Mouse (Mus musculus): ENCODE results near the gene Cav1.
A peak's percentile ranks its signal among the peaks of the same experiment; 100 is the strongest.

Cav1 gene

DNA sequence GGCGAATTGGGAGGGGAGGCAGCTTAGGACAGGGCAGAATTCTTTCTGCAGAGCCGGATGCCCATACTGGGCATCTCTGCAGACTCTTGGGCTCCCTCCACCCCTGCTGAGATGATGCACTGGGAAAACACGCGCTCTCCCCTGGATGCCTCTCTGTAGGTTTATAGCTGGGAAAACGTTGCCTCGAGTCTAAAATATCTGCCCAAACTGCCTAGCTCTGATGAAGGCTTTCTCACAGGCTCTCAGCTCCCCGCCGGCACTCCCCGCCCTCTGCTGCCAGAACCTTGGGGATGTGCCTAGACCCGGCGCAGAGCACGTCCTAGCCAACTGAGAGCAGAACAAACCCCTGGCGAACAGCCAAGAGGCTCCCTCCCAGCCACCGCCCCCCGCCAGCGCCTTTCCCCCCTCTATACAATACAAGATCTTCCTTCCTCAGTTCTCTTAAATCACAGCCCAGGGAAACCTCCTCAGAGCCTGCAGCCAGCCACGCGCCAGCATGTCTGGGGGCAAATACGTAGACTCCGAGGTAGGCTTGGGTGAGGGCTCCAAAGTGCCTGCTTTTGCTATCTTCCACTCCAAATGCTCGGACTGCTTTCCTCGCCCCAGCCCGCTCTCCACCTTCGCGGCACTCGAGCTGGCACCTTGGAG, at the start of gene Cav1:
TSS of gene Cav1 (plus strand) at position 382 of the 648 bp plus-strand sequence.
- DNase-seq (ENCODE audit: low spot score): peak; percentile 77

DNA sequence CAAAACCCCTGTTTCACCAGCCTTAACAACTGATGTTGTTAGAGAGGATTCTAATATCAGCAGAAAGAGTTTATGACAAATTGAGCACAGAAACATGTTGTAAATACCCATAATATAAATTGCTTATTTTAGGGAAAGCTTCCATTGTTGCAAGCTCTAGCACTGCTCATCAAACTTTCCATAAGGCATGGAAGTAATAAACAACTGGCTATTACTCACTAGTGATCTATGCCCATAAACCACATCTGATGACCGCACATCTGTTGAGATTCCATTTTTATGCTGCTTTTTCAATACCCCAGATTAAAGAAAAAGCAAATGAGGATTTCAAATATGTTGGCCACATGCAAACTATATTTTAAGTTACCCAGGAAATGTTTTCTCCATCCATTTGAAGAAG, 48.0 kb upstream of the Cav1 start:
- no peak for DNase-seq (ENCODE audit: low spot score)

DNA sequence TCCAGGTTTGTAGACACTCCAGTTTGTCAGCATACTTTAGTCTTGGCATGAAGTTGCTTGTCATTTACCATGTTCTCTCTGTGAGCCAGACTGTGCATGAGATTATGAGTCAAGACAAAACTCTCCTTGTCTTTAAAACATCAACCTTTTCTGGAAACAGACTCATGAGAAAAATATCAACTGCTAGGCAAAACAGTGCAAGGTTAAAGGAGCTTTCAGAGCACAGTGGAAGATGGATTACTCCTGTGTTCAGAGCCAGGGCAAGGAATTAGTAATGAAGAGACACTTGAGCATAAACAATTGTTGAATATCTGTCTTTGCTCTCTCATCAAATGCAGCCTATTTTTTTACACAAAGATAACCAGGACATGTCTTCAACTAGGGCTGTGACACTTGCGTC, 47.2 kb upstream of the Cav1 start:
- DNase-seq (ENCODE audit: low spot score): no peak

DNA sequence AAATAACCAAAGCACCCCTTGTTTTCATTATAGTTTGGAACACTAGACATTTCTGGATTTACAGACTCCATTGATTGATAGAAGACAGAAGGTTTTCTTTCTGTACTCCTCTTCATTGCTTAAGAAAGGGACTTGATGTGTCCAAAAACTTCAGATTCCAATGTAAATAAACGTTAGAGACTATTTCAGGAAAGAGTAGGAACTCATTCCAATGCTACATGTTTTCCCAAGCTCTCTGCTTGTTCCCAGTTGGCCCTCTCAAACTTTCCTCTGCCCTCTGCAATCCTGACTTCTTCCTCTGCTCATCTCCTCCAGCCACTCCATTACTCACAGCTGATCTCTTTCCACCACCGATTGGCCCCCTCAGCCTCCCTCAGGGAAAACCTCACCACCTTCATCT, 43.3 kb upstream of the Cav1 start:
- DNase-seq (ENCODE audit: low spot score): no peak

DNA sequence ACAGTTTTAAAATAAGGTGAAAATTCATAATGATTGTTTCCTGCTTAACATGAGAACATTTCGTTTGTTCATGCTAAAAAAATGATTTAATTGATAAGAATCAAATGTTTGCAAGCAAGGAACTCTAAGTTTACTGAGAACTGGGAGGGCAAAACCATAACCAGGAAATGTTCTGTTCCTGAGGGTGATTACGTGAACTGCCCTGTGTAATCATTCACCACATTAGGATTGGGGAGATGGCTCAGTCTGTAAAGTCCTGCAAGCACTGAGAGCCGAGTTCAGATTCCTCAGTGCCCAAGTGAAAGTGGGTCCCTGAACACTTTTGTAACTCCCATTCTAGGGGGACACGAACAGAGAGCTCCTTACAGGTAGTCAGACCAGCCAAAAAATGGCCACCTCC, 41.1 kb upstream of the Cav1 start:
- no peak for DNase-seq (ENCODE audit: low spot score)

DNA sequence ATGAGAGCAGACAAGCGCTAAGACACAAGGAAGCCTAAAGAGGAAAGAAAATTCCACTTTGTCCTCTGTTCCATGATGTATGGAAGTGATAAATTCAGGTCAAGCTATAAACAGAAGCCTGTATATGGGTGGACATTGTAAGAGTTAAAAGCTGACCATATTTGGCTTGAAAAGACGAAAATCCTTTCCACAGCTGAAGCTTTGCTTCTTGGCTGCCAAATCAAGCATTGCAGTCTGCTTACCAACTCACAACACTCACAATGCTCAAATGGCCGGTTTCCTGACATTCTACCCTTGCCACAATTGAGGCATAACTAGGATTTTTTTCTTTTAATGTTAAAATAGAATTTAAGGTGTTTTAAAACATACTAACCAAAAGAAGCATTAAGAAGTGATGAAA, 39.7 kb upstream of the Cav1 start:
- DNase-seq (ENCODE audit: low spot score): no peak

DNA sequence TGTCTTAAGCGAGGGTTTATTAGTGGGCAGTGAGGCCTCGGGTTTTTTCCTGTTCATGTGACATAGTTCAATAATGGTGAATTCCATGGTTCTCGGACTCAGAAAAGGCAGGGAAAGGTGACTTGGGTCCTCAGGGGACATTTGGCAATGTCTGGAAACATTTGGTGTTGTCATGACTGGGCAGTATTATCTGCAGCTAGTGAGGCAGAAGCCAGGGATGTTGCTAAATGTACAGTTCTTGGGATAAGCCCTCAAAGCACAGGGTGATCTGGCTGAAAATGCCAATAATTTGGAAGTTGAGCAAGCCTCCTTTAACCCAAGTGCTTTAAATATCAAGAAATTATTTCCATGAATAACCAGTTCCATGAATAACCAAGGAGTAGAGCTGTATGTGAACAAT, 27.8 kb upstream of the Cav1 start:
- no peak for DNase-seq (ENCODE audit: low spot score)

DNA sequence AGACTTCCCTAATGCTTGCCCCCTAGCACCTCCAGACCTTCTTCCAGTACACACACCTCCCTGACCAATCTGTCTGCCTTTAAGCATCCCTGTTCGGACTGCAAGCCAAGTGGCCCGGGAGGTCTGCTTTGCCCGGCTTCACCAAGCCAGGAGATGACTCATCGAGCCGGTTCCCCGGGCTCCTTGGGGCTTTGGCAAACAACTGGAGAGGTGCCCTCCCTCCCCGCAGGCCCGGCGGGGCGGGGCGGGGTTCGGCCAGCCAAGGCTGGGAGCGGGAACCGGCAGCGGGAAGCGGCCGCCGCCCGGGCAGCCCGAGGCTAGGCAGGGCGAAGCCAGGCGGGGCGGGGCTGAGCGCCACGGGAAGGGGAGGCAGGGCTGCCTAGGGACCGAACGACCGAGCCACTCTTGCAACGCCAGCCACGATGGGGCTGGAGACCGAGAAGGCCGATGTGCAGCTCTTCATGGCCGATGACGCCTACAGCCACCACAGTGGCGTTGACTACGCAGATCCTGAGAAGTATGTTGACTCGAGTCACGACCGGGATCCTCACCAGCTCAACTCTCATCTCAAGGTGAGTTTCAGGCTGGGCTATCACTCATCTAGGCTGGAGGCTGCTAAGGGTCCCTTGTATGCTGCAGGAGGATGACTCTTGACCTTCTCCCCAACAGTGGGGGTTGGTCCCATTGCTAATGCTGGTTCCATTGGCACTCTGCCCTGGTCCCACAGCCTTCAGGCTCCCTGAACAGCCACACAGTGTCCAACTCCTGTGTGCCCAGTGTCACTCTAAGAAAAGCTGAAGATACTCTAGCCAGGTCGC, 25.0 kb upstream of the Cav1 start, which contains the start of gene Cav2:
TSS of gene Cav2 (plus strand) at position 247 of the 818 bp plus-strand sequence.
- DNase-seq (ENCODE audit: low spot score): peak; percentile 91

DNA sequence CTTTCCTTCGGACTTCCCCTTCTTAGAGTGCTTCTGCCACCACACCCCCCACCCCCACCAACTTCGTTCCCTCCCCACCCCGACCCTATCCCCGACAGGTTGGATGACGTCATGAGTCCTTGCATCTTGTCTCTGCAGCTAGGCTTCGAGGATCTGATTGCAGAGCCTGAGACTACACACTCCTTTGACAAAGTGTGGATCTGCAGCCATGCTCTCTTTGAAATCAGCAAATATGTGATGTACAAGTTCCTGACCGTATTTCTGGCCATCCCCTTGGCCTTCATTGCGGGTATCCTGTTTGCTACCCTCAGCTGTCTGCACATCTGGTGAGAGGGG, 24.4 kb upstream of the Cav1 start:
- peak; percentile 3 for DNase-seq (ENCODE audit: low spot score)

DNA sequence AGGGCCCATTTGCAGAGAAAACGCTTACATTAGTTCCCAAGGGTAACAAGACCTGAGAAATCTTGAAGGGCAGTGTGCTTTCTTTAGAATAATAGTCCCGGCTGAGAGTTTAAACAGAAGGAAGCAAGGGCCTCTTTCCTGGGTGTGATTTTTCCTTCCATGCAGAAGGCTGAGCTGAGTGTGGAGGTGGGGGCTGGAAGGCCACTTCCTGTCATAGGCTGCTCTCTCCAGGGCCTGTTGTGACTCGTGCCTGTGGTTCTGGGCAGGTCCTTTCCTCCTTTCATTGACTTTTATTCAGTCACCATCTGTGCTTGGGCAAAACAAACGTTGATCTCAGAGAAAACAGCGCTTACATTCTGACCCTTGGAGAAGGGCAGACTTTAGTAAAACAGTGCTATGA, 24.0 kb upstream of the Cav1 start:
- peak; percentile 5 for DNase-seq (ENCODE audit: low spot score)

DNA sequence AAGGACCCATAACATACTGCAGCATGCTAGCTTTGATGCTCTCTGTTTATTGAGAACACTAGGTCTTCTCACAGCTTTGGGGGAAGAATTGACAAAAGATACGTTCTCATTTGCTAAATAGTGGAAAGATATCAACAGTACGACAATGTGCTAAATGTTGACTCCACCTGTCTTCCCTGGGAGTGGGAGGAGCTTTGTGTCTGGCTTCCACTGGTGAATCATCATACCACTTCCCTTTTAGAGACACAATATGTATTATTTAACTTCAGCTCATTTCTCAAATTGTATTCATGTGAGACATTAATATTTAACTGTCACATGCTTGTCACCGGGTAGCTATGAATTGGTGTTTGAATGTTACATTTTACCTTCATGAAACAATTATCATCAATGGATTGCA, 22.3 kb upstream of the Cav1 start:
- DNase-seq (ENCODE audit: low spot score): no peak

DNA sequence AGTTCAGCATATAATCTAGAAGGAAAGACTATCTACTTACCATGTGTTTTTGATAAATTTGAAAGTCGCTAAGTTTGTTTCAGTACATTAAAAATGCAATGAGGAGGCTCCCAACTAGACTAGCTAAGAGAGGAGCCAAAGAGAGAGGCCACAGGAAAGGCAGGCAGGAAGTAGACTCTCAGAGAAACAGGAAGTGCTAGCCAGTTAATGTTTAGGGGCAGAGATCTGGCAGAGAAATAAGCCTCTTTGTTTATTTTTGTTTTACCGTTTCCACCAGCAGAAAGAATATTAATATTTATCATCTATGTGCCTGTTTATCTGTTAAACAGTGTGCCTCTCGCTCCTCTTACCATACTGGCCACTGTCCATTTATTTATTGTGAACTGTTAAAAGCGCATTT, 19.8 kb upstream of the Cav1 start:
- DNase-seq (ENCODE audit: low spot score): no peak

DNA sequence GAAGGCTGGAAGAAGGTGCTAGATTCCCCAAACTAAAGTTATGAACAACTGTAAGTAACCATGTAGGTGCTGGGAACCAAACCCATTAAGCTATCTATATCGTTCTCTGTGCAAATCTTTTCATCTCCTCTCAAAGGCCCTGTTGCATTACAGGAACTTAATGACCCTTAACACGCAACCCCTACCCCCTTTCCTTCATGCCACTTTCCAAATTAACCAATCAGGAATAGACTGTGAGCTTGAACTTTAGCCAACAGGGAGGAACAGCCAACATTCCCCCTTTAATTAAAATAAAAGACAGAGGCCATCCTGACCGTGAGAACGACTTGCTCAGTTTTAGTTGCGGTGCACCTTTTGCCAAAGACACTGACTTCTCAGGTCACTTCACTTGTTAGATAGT, 11.0 kb upstream of the Cav1 start:
- DNase-seq (ENCODE audit: low spot score): no peak

DNA sequence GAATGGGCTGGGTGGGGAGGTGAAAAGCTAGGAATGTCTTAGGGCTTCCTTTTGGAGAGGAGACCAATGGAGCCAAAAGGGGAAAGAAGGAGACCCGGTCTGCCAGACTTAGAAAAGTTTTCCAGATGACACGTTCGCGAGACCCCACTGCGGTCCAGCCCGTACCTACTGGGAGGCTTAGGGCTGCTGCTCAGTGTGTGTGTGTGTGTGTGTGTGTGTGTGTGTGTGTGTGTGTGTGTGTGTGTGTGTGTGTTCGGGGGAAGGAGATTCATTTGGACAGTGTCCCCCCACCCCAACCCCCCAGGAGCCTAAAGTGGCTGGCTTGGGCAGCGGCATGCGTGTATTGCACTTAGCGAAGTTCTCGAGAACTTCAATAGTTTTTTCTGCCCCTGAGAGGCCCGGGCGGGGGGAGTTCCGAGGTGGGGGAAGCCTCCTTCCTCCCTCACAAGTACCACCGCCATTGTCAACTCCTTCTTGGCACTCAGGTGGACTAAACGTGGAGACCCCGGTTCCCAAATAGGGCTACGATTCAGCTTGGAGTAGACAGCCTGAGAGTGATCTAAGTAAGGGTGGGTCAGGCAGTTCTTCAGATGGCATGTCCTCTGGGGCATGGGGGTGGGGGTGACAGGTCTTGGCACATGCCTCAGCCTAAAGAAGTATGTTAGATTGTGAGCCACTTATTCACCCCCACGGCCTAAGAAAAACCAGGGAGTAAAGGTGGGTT, 629 bp downstream of the Cav1 start:
- DNase-seq (ENCODE audit: low spot score): peak; percentile 35

DNA sequence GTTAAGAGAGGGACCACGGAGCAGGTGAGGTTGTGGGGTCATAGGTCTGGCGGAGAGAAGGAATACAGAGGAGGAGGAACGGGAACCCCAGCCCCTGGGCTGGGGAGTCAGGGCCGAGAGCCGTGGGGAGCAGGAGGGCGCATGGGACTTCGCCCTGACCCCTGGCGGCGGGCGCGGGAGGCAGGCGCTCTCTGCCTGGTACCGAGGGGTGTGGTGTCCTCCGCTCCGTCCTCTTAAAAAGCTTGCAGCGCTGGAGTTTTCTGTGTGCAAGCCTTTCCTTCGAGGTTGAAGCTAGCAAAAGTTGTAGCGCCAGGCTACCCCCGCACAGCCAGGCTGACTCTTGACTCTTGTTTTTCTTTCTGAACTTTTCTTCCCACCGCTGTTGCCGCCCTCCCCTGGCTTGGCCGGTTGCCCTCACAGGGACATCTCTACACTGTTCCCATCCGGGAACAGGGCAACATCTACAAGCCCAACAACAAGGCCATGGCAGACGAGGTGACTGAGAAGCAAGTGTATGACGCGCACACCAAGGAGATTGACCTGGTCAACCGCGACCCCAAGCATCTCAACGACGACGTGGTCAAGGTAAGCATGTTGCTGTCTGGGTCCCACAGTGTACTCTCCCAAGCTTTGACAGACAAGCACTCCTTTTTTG, 1.5 kb downstream of the Cav1 start:
- DNase-seq (ENCODE audit: low spot score): peak; percentile 80

DNA sequence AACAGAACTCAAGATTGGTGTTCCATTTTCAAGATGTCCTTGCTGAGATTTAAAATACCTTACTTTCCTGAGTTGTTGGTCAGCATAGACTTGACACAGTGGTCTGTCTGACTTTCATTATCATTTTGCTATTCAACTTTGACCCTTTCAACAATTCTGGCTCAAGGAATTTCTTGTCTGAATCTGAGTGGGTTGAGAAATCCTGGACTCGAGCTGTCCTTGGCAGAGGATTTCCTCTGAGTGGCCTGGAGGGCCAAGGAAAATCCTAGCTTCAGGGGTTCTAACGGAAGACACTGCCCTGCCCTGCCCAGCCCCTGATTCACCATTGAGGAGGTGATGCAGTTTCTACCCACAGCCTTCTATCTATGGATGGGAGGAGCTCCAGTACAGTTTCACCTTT, 2.5 kb downstream of the Cav1 start:
- peak; percentile 18 for DNase-seq (ENCODE audit: low spot score)

DNA sequence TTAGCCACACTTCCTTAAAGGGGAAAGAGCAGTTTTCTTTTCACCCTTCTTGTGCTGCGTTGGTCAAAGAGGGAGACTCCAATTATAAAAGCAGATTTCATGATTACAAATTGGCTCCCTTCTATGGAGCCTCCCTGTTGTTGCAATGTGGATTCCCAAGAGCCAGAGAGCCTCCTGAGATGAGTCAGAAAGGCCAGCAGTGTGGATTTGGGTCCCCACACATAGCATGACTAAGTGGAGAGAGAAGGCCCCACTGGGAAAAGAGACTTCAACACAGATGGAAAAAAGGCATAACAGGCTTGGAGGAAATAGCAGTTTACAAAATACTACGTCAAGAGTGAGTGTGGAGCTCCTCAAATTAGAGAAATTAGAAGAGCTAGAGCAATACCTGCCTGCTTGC, 3.1 kb downstream of the Cav1 start:
- DNase-seq (ENCODE audit: low spot score): no peak

DNA sequence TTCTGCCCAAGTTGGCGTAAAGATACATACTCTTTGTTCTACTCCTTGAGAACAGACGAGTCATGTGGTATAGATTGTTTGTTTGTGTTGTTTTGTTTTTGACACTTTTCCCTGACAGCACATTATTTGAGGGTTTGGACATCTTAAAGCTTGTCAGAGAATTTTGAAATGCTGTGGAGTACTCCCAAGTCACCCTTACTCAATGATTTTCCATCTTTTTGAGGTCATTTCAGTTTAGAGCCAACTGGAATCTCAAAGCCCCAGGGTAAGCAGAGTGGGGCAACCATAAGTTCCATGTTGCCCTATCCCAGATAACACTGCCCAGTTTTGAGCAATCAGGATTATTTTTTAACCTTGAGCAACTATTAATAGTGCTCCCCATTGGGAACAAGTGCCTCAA, 8.1 kb downstream of the Cav1 start:
- no peak for DNase-seq (ENCODE audit: low spot score)

DNA sequence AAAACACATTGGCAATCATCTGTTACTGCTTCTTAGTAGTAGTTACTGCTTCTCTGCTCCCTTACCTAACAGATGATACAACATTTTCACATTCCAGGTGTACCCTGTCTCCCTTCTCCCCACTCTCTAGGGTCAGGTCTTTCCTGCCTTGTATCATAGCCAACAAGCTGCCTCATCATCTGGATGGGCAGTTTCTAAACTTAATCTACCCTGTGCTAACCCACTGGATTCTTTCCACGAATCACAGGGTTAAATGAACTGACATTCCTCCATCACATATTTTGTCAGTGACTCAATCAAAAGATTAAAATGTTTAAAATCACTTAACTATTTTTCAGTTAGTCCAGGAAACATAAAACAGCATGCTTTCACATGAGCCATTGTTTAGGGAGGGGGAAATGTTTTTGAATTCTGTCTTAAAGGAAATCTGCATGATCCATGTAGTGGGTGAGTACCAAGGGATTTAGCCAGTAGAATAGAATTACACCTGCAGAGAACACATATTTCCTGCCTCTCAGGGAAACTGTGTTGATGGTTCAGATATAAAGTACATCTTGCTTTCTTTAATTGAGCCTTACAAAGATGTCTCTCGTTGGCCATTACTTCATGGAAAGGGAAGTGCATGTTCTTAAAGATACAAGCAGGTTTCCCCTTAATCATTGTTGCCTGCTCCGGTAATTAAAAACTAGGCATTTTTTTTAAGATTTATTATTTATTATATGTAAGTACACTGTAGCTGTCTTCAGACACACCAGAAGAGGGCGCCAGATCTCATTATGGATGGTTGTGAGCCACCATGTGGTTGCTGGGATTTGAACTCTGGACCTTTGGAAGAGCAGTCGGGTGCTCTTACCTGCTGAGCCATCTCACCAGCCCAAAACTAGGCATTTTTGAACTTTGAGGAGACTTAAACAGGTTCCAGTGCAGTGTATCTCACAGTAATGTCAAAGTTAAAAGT, 8.8 kb downstream of the Cav1 start:
- no peak for DNase-seq (ENCODE audit: low spot score)

DNA sequence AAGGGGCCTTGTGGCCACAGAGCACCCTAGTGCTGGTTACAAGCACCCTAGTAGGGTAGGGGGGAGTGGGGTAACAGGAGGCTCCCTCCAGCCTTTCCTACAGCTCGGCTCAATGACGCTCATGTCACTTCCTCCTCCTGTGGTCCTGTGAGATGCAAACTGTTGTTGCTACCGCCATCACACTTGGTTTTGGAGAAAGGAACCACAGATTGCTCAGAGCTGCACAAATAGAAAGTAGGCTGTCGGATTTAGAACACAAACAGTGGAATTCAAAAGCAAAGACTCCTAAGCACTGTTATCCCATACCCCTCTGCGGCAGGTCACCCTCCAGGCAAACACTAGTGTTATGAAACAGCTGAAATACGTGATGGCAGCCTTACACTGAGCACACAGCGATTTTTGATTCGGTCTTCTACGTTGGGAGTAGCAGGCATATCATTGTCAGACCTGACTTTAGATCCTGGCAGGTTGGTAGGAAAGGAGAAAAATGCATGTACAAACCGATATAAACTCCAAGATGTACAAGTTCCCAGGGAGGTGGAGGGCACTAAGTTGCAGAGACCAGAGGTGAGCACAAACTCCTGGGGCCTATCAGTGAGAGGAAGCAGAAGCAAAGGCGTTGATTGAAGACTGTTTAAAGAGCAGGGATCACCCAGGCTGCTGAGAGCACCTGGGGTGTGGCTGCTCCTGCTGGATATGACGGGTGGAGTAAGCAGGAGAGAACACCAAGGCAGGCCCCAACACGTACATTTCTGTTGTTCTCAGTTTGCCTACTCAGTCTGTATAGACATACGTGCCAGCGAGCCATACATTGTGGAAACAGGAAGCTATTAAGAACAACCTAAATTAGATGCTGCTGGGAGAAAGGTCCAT, 10.4 kb downstream of the Cav1 start:
- no peak for DNase-seq (ENCODE audit: low spot score)

DNA sequence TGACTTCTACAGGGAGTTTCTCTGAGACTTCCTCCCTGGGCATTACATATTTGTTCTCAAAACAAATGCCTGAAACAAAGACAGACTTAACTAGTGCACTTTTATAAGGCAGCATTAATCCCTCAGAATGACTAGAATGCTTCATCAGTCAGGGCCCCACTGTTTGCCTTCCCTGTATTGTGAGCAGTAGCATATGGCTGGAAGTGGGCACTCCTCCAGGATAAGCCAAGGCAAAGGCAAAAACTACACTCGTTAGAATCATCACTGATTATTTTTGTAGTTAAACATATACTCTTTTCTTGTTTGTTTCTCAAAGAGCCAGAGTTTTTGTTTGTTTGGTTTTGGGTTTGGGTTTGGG, 11.0 kb downstream of the Cav1 start:
- no peak for DNase-seq (ENCODE audit: low spot score)

Measured in ovary, postnatal 36 days (tissue).